Mouse (Mus musculus) heart, adult 2 months (tissue): ENCODE results near the gene Rogdi.

Experiments used
- CTCF ChIP-seq: fragments of 200-600 bp; IDR thresholded peaks from 2 replicates; pipeline ENCODE4 v1.8.1; 2022; ENCODE audit warnings: antibody characterized with exemption, mild to moderate bottlenecking, moderate library complexity
- EP300 ChIP-seq: fragments of 200-500 bp; IDR thresholded peaks from 2 replicates; pipeline ENCODE4 v1.6.1; 2011; ENCODE audit warnings: low read depth, low read length, control low read depth; ENCODE audit not compliant: insufficient read depth
- POLR2A ChIP-seq: fragments of 200-500 bp; IDR thresholded peaks from 2 replicates; pipeline ENCODE4 v1.6.1; 2011; ENCODE audit warnings: mild to moderate bottlenecking, low read depth, low read length, control low read depth; ENCODE audit not compliant: insufficient read depth

DNA sequence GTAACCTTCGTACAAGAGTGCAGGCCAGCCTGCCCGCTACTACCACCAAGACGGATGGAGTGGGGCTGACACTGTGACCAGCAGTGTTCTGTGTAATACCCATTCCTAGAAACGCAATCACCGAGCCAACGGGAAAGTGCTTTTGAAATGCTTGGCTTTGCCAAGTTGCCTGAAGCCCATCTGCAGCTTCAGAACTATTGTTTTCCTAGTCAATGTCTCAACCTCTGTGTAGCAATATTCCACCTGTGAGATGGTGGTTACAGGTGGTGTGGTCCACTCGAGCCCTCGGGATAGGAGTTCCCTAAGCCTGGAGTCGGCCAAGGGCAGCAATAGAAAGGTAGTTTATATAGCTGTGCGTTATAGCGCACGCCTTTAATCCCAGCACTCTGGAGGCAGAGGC, 28.6 kb downstream of the Rogdi start:
- TF ChIP-seq EP300 (no peak), POLR2A (no peak), CTCF (no peak)
